In genomic region chr11:50887390-50888128, GRCm38 (mm10) we compare ENCODE assay signal across 8 mouse cellular contexts. TPM values are rescaled to one million over a fixed set of nuclear protein-coding genes. Genes with fewer than 3 reads are reported as not detected.
DNase-seq lines count a peak whose midpoint lies in the region; ATAC-seq and TF ChIP-seq lines count a peak whose summit lies in the region.

Gene Zfp454, minus strand, starts transcription at chr11:50887651.

- peak within 1 kb of the TSS; percentile 60 for H3K4me3 ChIP-seq in hindbrain, embryonic 10.5 days
- H3K4me3 ChIP-seq in liver, postnatal 0 days (ENCODE audit: low read depth, low read length), result peak within 1 kb of the TSS; percentile 25

- DNase-seq in R1 (ENCODE audit: low read depth, low spot score), result peak; percentile 95
- peak; percentile 91 to 96 for DNase-seq in cerebellum, postnatal 14 days
- DNase-seq in frontal cortex, postnatal 10 days (ENCODE audit: low spot score in 2 of 2), result peak; percentile 85 to 91
- DNase-seq in hindbrain, embryonic 10.5 days (ENCODE audit: low spot score), result peak; percentile 92
- peak; percentile 96 for DNase-seq in layer of hippocampus, adult 8-10 months (ENCODE audit: low spot score in 2 of 2)
- peak; percentile 54 for DNase-seq in liver, postnatal 0 days
- peak; percentile 79 for DNase-seq in ovary, postnatal 14 days (ENCODE audit: low spot score)
- DNase-seq in urinary bladder, adult 2 months (ENCODE audit: low spot score), result peak; percentile 56

- TF ChIP-seq CTCF in liver, postnatal 0 days (IDR thresholded peaks at IDR 0.05; ENCODE audit: low read depth), result no peak

- WGBS in hindbrain, embryonic 10.5 days, result 6% methylated on average over 26 of the region's 26 CpGs
- WGBS in liver, postnatal 0 days (ENCODE audit: insufficient replicate concordance), result 7% methylated on average over 26 of the region's 26 CpGs

- H3K9me3 ChIP-seq in hindbrain, embryonic 10.5 days, result peaks cover 4% of the 10 kb centered on the region; the same call in 1 of the 2 replicates
- H3K9me3 ChIP-seq in liver, postnatal 0 days (ENCODE audit: low read length), result no peaks in the 10 kb centered on the region

- peaks cover 18% of the 10 kb centered on the region for H3K4me1 ChIP-seq in hindbrain, embryonic 10.5 days (replicated peaks)
- H3K4me1 ChIP-seq in liver, postnatal 0 days (ENCODE audit: insufficient read depth), result peaks cover 5% of the 10 kb centered on the region

- peaks cover 34% of the 10 kb centered on the region for H3K36me3 ChIP-seq in hindbrain, embryonic 10.5 days
- no peaks in the 10 kb centered on the region for H3K36me3 ChIP-seq in liver, postnatal 0 days (replicated peaks; ENCODE audit: insufficient read depth, low read length)

- H3K27ac ChIP-seq in hindbrain, embryonic 10.5 days, result peak within 1 kb of the TSS; percentile 87
- no peak within 1 kb of the TSS for H3K27ac ChIP-seq in liver, postnatal 0 days (ENCODE audit: low read depth)

- no peak for TF ChIP-seq EP300 in liver, postnatal 0 days (IDR thresholded peaks at IDR 0.05; ENCODE audit: low read depth)

- H3K4me2 ChIP-seq in liver, postnatal 0 days (ENCODE audit: low read depth, low read length), result peak within 1 kb of the TSS; percentile 63

- H3K27me3 ChIP-seq in hindbrain, embryonic 10.5 days (ENCODE audit: insufficient read depth, poor library complexity, severe bottlenecking), result no peaks in the 10 kb centered on the region
- H3K27me3 ChIP-seq in liver, postnatal 0 days (ENCODE audit: insufficient read depth, low read length), result no peaks in the 10 kb centered on the region

- 0 out of 2 replicates have a peak within 1 kb of the TSS, but pooled peaks have one; percentile 5 for H3K9ac ChIP-seq in liver, postnatal 0 days (replicated peaks)

- peak; percentile 79 for ATAC-seq in liver, postnatal 0 days

RNA-seq across cellular contexts. Expression of gene Zfp454, which starts in this region (rescaled TPM):
- 11.9 and 12.8 TPM in 2 replicates for polyA plus RNA-seq in hindbrain, embryonic 10.5 days (2016; fragmentation: Nextera tagmentation; extraction: Ambion mirVana)
- 1 to 10 TPM; 5.4 to 7.4 (median 6.7) TPM for total RNA-seq in layer of hippocampus, adult 8-10 months (2022)
- polyA plus RNA-seq in liver, postnatal 0 days (2015; fragmentation: Nextera tagmentation; extraction: Ambion mirVana), result 0.12 and 0.17 TPM in 2 replicates
- polyA plus RNA-seq in urinary bladder, adult 2 months (2012; rRNA removed), result 2.0 and 2.5 TPM in 2 replicates

Comparison
In these comparisons a context has a peak if more than half of its experiments do, and no peak if none do; other contexts are left out.
1. Peak in DNase-seq, ATAC-seq, H3K4me3 ChIP-seq, H3K9ac ChIP-seq and H3K4me2 ChIP-seq in liver, postnatal 0 days; RNA of the gene not detected or under 1 TPM.